Mouse (Mus musculus) brain, embryonic 14.5 days (tissue): Measurements from ENCODE around the gene Prss35. TPM values are rescaled to one million over a fixed set of nuclear protein-coding genes. Genes with fewer than 3 reads are reported as not detected.

Source experiments
- DNase-seq: peaks from one replicate; pipeline ENCODE4 v3.0.0-alpha.2; 2011; ENCODE audit warnings: low read depth
- CTCF ChIP-seq: fragments of 200-500 bp; IDR thresholded peaks from 2 replicates; pipeline ENCODE4 v1.5.1; 2012; ENCODE audit warnings: inconsistent platforms, mild to moderate bottlenecking, moderate library complexity, borderline replicate concordance; ENCODE audit not compliant: insufficient read depth, insufficient read length; ENCODE audit errors: extremely low read depth
- POLR2A ChIP-seq: fragments of 200-500 bp; IDR thresholded peaks from 2 replicates; pipeline ENCODE4 v1.6.1; 2012; ENCODE audit warnings: mild to moderate bottlenecking, inconsistent platforms, borderline replicate concordance; ENCODE audit not compliant: poor library complexity, insufficient read depth, insufficient read length, severe bottlenecking; ENCODE audit errors: extremely low read depth
- polyA plus RNA-seq: library from polyadenylated mRNA; depleted of rRNA; stranded (reverse); fragments of >200 nt; gene quantifications from 2 replicates; pipeline ENCODE4 v1.2.3, GENCODE M21; 2012

The Prss35 gene
- polyA plus RNA-seq, 1 experiment = 3.4 TPM

GRCm38 (mm10) chr9:86734795-86735194, 8.7 kb upstream of the Prss35 start:
- TF ChIP-seq POLR2A (no peak), CTCF (no peak)
- DNase-seq = no peak

- DNase-seq = no peak
Measured at GRCm38 (mm10) chr9:86736991-86737390, 6.5 kb upstream of the Prss35 start.

GRCm38 (mm10) chr9:86738067-86738466, 5.4 kb upstream of the Prss35 start:
- no peak for DNase-seq
- TF ChIP-seq POLR2A (no peak), CTCF (no peak)

More at GRCm38 (mm10) chr9:86736991-86737390, 6.5 kb upstream of the Prss35 start:
- no peak for TF ChIP-seq POLR2A
- no peak for TF ChIP-seq CTCF

GRCm38 (mm10) chr9:86738801-86739200, 4.6 kb upstream of the Prss35 start:
- DNase-seq = peak; percentile 54

GRCm38 (mm10) chr9:86739971-86740370, 3.5 kb upstream of the Prss35 start:
- TF ChIP-seq POLR2A (no peak), CTCF (no peak)
- DNase-seq = no peak

More at GRCm38 (mm10) chr9:86738801-86739200, 4.6 kb upstream of the Prss35 start:
- TF ChIP-seq POLR2A (no peak), CTCF (no peak)

GRCm38 (mm10) chr9:86744041-86744440, 592 bp downstream of the Prss35 start:
- TF ChIP-seq CTCF (no peak), POLR2A (no peak)
- DNase-seq = no peak

GRCm38 (mm10) chr9:86745926-86746581, 2.6 kb downstream of the Prss35 start:
- TF ChIP-seq CTCF (peak; percentile 90), POLR2A (no peak)
- peak; percentile 94 for DNase-seq

GRCm38 (mm10) chr9:86762477-86763376, 19.3 kb downstream of the Prss35 start:
- TF ChIP-seq POLR2A (no peak), CTCF (no peak)
- DNase-seq = no peak

- TF ChIP-seq POLR2A (no peak), CTCF (no peak)
- DNase-seq = no peak
Measured at GRCm38 (mm10) chr9:86764002-86764401, 20.6 kb downstream of the Prss35 start.

- no peak for TF ChIP-seq CTCF
- TF ChIP-seq POLR2A = no peak
Measured at GRCm38 (mm10) chr9:86766991-86767390, 23.5 kb downstream of the Prss35 start.

GRCm38 (mm10) chr9:86772897-86773296, 29.4 kb downstream of the Prss35 start:
- TF ChIP-seq POLR2A = no peak
- TF ChIP-seq CTCF = no peak
- DNase-seq = no peak

More at GRCm38 (mm10) chr9:86766991-86767390, 23.5 kb downstream of the Prss35 start:
- no peak for DNase-seq

- no peak for DNase-seq
- TF ChIP-seq CTCF = no peak
- no peak for TF ChIP-seq POLR2A
Measured at GRCm38 (mm10) chr9:86773996-86774395, 30.5 kb downstream of the Prss35 start.

- no peak for DNase-seq
- TF ChIP-seq CTCF (no peak), POLR2A (no peak)
Measured at GRCm38 (mm10) chr9:86775374-86775773, 31.9 kb downstream of the Prss35 start.
